Mouse (Mus musculus) B cell, adult 62 days (primary cell): ENCODE data around the gene Depdc7. TPM values are rescaled to one million over a fixed set of nuclear protein-coding genes. Genes with fewer than 3 reads are reported as not detected.

Source experiments
- total RNA-seq: library from RNA; stranded (reverse); gene quantifications from 4 replicates; pipeline ENCODE4 v1.2.4, GENCODE M21; 2023

The Depdc7 gene
- total RNA-seq = 0.33 TPM in 1 of 4 replicates, not detected in the others

DNA sequence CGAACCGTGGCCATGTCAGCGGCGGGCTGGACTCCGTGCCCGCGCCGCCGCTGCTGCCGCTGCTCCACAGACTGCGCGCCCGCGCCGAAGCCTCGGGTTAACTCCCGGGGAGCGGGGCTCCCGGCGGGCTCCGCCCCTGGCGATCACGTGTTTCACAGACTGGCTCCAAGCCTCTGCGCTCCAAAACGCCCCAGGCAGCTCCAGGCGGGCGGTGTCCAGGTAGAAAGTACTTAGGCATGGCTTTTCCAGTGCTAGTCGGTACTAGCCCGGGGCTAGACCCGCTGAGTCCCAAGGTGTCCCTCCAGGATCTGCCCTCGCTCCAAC lies at the start of gene Depdc7:
Depdc7 (minus strand) TSS at position 138 of the 324 bp plus-strand sequence.

DNA sequence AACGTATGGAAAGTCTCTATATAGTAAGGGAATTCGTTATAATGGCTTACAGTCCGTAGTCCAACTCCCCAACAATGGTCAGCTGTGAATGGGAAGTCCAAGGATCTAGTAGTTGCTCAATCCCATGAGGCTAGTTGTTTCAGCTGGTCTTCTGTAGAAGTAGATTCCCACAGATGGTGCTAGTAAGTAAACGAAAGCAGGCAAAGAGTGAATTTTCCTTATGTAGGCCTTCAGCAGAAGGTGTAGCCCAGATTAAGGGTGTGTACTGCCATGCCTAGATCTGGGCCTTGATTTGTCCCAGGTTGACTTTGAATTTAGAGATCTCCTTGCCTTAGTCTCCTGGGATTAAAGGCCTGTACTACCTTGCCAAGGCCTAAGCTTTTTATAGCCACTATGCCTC lies 26.4 kb downstream of the Depdc7 start, which contains the start of gene Pin1rt1:
Pin1rt1 (minus strand) TSS at position 101 of the 400 bp plus-strand sequence.

DNA sequence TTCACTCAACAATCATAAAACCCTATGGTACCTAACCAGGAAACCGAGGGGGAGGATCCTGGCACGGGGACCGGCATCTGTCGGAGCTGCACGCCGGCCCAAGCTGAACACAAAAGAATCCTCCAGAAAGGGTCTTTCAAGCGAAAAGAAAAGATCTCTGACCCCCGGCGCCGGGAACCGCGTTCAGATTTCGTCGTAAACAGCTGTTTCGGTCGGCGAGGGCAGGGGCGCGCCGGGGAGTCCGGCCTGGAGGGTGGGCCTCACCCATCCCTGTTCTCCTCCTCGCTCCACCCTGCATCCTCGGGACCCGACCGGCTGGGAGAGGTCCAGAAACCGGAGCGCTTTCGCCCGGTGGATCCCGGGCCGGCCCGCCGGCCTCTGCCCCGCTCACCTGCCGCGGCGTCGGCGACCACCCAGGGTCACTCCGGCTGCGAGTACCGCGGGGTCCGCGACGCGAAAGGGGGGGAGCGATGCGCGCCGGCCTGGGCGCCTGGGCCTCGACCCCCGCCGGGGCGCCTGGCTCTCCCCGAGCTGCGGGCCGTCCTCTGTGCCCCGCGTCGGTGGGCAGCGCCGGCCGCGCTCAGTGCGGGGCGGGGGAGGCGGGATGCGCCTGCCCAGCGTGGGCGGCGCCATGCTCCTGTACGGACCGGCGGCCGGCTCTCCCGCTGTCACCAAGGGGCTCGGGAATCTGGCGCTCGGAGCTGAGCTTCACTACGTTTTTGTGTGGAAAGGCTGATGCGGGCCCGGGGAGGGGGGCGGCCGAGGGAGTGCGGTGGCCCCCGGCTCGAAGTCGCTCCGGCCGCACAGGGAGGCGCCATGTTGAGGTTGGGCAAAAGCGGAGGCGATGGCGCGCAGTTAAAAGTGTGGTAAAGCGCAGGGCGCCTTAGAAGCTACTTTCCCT lies 30.8 kb downstream of the Depdc7 start, which contains the start of gene Tcp11l1:
Tcp11l1 (minus strand) TSS at position 585 of the 901 bp plus-strand sequence.

Other genes starting within 250 kb of the Depdc7 start
- gene Hipk3, start 248.4 kb downstream of the Depdc7 start, total RNA-seq = 54.5 to 64.1 TPM (median 57.4 TPM) in 4 replicates
- 54.0 to 61.6 TPM (median 58.4 TPM) in 4 replicates for gene Cstf3, start 152.4 kb downstream of the Depdc7 start, total RNA-seq
- 2.2 to 4.2 TPM (median 3.5 TPM) in 4 replicates for gene Tcp11l1, start 30.7 kb downstream of the Depdc7 start, total RNA-seq
- gene Pin1rt1, start 26.5 kb downstream of the Depdc7 start, total RNA-seq = not detected in 4 replicates
- gene Qser1, start 73.9 kb upstream of the Depdc7 start, total RNA-seq = 12.7 to 14.0 TPM (median 13.3 TPM) in 4 replicates
- gene Prrg4, start 107.0 kb upstream of the Depdc7 start, total RNA-seq = 8.4 to 12.2 TPM (median 10.4 TPM) in 4 replicates
- gene Ccdc73, start 124.9 kb upstream of the Depdc7 start, total RNA-seq = 3.2 to 3.4 TPM in 2 of 4 replicates, not detected in the others